Mouse (Mus musculus) gastrocnemius, postnatal 14 days (tissue): ENCODE data around the gene Caskin2. TPM values are rescaled to one million over a fixed set of nuclear protein-coding genes. Genes with fewer than 3 reads are reported as not detected.
A peak's percentile ranks its signal among the peaks of the same experiment; 100 is the strongest.
"Not testable (repeated sequence)": the region's sequence is repeated elsewhere in the genome, so short reads cannot be mapped to it uniquely, and the experiment has no call there.

Experiments
- DNase-seq: peaks from one replicate; pipeline ENCODE4 v3.0.0; 2021; ENCODE audit warnings: mixed read lengths
- intact Hi-C: fragments of 180-260 bp; cut with DNase I; formaldehyde crosslinking; loops from one replicate; pipeline ENCODE4 v1.15.1; 2025; ENCODE audit warnings: low total_unique reads
- long read RNA-seq, 2 experiments: library from polyadenylated mRNA; stranded (forward); transcript quantifications; one replicate each; pipeline ENCODE4 v2.0.0; 2021
- total RNA-seq, 2 experiments: library from RNA; stranded (reverse); gene quantifications; 2 replicates each; pipeline ENCODE4 v1.2.3; 2021

The Caskin2 gene
- 10 to 100 TPM; 18.4 to 20.1 TPM for total RNA-seq
- long read RNA-seq, experiment 1, full-length matches to known transcripts: 8 of 16 reads
- long read RNA-seq, experiment 1, partial matches to known transcripts: 6 of 16 reads
- long read RNA-seq, experiment 1, other reads (novel, unspliced or antisense): 2 of 16 reads
- long read RNA-seq, experiment 2, full-length matches to known transcripts: 14 of 29 reads
- long read RNA-seq, experiment 2, partial matches to known transcripts: 9 of 29 reads
- long read RNA-seq, experiment 2, other reads (novel, unspliced or antisense): 6 of 29 reads

DNA sequence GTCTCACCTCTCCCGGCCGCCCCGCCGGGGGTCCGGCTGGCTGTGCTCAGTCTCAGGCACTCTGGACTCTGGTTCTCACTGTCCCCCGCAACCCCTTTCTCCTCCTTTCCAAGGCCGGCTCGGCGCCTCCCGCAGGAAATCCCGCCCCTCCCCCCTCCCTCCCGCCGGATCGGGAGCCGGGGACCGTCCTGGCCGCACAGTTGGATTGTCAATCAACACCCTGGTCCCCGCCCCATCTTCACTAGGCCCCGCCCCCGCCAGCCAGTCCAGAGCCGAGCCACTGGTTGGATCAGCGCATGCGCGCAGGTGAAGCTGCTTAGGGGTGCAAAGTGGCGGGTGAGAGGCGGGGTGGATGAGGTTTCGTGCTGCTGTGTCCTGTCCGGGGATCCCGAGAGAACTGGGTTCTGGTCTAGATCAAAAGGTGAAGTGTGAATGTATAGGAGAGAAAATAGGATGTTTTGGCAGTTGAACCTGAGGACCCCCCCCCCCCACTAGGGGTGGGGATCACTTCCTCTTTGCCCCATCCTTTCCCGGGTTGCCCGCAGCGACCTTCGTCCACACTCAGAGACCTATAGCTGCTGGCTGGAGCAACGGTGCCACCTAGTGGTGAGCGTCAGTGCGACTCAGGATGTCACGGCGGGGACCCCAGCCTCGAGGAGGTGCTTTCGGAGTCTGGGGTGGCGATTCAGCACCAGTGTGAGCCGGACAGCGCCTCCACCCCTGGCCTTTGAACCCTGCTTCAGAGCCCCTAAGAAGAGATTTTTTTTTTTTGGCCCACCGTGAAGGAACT, at the start of gene Caskin2:
Caskin2 (minus strand) TSS at position 133 of the 790 bp plus-strand sequence.
- peak; percentile 97 for DNase-seq
- intact Hi-C loops: loop anchor here (2.0 to 10.0 kb wide), 2 partner anchors 91 to 169 kb away; no protein-coding TSS in a partner anchor

DNA sequence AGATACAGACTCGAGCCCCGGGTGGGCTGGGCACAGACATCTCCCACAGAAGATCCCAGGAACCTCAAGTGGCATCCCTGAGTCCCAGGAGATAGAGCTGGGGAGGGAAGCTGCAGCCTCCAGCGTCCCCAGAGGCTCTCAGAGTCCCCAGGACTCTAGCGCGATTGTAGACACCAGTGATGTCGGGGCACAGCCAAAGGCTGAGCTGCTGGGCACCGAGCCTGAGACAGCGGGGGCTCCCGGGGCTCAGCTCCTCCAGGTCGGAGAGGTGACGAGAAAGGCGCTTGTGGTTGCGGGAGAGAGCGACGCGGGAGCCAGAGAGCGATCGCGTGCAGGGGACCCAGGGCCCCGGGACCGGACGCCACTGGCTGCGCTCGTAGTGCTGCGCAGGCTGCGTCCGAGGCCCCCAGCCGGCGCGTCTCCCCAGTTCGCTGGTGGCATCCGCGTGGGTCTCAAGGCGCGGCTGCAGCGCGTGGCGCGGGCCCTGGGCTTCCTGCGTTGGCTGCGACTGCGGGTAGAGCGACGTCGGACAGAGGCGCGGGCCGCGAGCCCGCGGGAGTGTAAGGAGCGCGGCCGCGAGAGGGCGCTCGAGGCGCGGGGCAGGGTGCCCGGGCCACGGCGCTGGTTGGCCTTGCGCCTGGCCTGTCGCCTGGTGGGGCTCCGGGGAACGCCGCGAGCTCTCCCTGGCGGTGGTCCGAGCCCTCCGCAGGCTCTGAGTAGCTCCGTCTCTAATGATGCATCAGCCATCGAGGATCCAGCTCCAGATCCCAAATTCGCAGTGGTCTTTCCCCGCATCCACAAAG, 45.9 kb upstream of the Caskin2 start:
- intact Hi-C loops: no loop called here
- DNase-seq: peak; percentile 92

DNA sequence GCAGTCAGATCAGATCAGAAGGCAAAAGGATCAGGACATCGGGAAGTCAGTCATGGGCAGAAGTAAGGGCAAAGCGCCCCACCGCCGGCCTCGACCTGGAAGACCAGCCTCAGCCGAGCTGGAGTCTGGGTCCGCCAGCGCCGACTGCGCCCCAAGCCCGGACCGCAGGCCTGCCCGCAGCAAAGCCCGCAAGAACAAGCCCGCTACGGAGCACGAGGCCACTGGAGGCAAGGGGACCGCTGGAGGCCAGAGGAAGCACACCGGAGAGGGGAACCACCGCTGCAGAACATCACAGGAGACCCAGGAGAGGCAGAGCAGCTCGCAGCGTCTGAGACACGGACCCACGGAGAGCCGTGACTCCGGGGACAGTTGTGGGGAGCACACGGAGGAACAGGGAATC, 44.9 kb upstream of the Caskin2 start, which contains the start of gene Myo15b:
Myo15b (plus strand) TSS at position 53 of the 400 bp plus-strand sequence.
- intact Hi-C loops: no loop called here

DNA sequence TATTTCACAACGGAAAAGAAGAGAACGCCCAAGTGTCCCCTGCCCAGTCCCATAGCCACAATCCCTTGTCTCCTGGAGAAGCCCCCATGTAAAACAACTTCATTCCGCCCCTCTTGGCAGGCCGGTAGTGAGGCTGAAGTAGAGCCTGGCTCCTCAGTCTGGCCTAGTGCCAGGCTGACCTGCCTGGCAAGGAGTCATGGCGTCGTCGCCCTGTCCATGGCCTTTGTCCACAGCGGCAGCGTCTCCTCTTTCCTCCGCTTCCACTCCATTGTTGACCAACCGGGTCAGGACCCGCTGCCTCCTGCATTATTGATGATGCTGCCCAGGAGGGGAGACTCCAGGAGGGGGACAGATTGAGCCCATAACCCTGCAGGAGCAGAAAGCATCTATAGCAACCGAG, 44.5 kb upstream of the Caskin2 start:
- no peak for DNase-seq
- intact Hi-C loops: no loop called here

More for the DNA sequence above, 44.9 kb upstream of the Caskin2 start, which contains the start of gene Myo15b:
- no peak for DNase-seq

DNA sequence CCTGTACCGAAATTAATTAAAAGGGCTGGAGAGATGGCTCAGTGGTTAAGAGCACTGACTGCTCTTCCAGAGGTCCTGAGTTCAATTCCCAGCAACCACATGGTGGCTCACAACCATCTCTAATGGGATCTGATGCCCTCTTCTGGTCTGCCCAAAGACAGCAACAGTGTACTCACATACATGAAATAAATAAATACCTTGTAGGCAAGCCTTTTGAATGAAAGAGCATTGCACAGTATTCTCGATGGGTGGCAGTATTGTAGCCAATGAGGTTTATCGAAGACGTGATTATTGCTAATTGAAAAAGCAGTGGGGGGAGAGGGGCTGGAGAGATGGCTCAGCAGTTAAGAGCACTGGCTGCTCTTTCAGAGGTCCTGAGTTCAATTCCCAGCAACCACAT, 43.7 kb upstream of the Caskin2 start:
- DNase-seq, intact Hi-C loops: not testable (repeated sequence)

DNA sequence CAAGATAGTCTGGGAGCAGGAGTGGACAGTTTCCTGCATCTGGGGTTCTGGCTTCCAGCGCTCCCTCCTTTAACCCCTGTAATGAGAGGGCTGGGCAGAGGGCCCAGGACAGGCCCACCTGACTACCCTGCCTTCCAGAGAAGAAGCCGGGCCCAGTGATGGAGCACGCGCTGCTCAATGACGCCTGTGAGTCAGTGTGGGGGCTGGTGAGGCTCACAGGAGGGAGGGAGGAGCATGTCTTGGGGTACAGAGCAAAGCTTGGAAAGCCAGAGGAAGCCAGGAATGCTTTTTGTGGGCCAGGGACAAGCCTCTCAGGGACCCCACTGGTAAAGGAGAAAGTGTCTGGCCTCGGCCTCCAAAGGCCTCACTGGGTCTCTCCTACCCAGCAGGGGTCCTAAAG, 41.2 kb upstream of the Caskin2 start:
- intact Hi-C loops: no loop called here
- DNase-seq: no peak

DNA sequence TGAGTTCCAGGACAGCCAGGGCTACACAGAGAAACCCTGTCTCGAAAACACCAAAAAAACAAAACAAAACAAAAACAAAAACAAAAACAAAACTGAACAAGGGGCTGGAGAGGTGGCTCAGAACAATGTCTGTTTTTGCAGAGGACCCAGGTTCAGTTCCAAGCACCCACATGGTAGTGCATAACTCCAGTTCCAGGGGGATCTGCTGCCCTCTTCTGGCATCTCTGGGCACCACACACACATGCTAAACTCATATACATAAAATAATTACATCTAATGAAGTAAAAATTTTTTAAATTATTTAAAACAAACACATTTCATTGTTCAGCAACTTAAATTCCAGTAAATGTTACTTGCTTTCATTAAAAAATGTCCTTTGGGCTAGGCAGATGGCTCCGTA, 32.4 kb upstream of the Caskin2 start:
- DNase-seq: no peak

DNA sequence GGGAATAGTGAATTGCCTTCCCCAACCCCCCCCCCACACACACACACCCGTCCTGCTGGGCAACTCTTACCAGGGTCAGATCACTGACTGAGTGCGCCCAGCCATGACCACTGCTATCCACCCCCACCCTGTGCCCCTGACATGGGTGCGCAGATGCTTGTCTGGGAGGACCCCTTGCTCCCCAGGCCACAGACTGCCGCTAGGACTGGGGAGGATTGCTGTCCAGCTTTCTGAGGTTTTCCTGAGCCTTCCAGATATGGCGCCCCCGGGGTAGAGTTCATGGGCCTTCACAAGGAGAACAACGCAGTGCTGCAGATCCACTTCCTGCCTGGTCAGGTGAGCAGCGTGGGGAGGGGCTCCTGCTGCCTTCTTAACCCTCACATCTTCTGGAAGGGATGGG, 30.8 kb upstream of the Caskin2 start:
- intact Hi-C loops: no loop called here
- DNase-seq: no peak

More for the DNA sequence above, 32.4 kb upstream of the Caskin2 start:
- intact Hi-C loops: no loop called here

DNA sequence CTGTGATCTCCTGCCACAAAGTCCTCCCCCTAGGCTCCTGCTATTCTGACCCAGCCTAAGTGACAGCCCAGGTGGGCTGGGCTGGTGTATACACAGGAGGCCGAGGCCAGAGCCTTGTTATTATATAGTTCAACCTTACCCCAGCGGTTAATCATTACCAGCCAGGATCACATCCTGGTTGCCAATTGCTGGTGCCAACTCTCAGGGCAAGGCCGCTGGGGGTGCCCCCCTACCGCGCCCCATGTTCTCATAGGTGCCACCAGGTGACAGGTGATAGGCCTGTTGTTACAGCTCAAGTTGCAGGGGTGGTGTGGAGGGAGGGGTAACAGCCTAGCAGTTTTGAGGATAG, 30.4 kb upstream of the Caskin2 start:
- intact Hi-C loops: no loop called here

DNA sequence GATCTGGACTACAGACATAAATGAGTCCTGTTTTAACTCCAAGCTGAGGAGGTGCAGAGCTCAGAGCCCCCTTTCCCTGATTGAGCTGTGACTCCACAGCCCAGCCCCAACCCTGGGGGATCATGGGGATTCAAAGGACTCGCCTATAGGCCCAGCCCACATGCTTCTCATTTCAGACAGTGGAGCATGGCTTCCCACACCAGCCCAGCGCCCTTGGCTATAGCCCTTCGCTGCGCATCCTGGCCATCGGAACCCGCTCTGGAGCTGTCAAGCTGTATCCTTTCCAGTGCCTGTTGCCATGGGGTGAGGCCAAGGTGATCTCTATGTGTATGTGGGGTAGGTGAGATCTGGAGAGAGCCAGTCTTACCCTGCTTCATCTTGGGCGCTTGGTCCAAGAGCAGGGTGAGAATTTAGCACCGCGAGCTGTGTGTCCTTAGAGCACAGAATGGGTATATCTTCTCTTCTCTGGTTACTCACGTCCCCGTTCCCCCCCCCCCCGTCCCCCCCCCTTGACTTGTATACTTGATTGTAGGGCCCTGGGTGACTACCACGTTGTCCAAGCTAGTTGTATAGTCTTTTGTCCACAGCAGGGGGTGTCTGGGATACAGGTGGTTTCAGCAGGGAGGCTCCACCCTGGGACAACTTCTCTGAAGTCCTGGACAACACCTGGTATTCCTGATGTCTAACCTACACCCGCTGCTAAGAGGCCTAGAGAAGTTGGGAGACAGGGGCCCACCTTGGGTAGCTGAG, 29.9 kb upstream of the Caskin2 start:
- intact Hi-C loops: no loop called here
- no peak for DNase-seq

More for the DNA sequence above, 30.4 kb upstream of the Caskin2 start:
- no peak for DNase-seq

DNA sequence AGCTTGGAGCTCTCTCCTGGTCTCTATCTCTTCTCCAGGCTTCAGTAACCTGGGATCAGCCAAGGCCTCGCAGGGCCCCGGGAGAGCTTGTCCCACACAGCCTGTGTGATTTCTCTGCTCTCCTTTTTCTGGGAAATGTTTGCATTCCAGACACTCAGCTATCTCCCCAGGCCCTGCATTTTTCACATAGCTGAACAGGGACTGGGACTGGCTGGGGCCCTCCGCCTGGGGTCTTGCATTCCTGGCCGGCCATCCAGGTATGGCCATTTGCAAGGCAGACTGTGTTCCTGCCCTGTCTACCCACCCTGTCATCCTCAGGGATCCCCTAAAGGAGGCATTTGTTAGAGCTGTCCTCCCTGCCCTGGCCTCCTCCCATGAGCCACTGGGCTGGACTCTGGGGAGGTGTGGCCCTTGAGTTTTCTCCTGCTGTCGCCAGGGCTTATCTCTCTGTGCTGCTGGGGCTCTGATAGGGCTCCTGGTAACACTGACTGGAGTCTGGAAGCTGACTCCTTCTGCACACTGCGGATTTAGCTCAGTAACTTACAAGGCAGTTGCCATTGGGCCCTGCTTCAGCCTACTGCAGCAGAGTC, 28.6 kb upstream of the Caskin2 start:
- DNase-seq: no peak
- intact Hi-C loops: no loop called here

DNA sequence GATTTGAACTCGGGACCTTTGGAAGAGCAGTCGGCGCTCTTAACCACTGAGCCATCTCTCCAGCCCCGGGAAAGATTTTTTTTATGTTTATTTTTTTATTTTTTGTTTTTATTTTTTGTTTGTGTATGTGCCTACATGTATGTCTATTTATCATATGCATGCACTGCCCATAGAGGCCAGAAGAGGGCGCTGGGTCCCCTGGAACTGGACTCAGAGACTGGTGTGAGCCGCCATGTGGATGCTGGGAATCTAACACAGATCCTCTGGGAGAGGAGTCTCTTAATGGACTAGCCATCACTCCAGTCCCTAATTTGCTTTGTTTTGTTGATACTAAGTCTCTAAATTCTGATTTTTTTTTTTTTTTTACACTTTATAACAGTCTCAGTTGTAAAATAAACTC, 27.6 kb upstream of the Caskin2 start:
- intact Hi-C loops: no loop called here
- no peak for DNase-seq

DNA sequence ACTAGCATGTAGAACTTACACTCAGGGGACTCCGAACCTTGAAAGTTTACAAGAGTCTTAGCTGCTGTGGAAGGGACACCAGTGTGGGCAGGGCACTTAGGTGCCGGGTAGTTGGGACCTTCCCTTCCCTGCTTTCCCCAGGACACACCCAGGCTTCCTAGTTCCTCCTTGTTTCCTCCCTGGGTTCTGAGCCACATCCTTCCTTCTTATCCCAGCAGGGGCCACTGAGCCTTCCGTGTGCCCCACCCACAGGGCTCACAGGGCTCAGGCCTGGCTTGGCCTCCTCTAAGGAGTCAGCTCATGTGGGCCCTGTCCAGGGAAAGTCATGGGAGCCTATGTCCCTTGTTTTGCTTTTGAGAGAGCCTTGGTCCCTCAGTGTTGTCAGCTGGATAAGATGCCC, 26.3 kb upstream of the Caskin2 start:
- intact Hi-C loops: no loop called here
- DNase-seq: no peak

DNA sequence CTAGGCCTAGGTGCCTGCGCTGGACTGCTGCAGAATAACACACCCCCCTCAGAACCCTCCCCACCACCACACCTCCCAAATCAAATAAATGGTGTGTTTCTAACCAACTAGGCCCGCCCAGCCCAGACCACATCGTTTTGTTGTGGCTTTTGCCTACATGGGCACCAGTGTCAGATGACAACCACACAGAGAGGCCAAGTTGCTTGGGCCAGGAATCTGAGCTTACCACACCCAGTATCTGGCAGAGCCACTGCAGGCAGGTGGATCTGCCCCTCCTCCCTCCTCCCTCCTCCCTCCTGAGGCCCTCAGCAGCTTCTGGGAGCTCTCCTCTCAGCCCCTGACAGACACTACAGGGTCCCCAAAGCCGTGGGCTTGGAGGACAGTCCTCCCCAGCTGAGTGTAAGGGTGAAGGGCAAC, 25.5 kb upstream of the Caskin2 start:
- intact Hi-C loops: no loop called here
- DNase-seq: peak; percentile 53

DNA sequence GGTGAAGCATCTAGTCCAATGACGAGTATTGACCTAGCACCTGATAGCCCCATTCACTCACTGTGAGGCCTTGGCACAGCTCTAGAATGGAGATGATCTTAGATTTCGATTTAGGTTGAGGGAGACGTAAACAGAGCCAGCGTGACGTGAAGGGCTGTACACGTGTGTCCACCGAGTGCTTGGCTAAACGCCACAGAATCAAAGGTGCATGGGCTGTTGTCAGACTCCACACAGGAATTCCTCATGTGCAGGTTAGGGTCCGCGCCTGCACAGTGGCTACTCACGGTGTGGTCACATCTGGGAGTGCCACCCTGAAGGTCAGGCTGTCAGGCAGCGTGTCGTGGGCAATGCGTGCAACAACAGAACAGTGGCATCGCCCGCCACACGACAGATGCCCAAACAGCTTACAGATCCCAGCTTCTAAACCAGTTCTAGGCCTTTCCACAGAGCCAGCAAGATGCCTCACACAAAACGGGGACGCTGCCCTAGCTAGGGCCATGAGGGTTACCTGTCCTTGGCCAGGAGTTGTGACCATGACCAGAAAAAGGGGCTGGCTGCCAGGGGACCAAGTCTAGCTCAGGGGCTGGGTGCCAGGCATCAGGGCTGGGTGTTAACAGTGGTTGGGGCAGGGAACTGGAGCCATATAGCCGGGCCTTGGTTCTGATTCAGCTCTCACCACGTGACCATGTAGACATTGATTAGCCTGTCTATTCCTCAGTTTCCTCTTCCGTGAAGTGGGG, 24.3 kb upstream of the Caskin2 start:
- no peak for DNase-seq
- intact Hi-C loops: no loop called here

DNA sequence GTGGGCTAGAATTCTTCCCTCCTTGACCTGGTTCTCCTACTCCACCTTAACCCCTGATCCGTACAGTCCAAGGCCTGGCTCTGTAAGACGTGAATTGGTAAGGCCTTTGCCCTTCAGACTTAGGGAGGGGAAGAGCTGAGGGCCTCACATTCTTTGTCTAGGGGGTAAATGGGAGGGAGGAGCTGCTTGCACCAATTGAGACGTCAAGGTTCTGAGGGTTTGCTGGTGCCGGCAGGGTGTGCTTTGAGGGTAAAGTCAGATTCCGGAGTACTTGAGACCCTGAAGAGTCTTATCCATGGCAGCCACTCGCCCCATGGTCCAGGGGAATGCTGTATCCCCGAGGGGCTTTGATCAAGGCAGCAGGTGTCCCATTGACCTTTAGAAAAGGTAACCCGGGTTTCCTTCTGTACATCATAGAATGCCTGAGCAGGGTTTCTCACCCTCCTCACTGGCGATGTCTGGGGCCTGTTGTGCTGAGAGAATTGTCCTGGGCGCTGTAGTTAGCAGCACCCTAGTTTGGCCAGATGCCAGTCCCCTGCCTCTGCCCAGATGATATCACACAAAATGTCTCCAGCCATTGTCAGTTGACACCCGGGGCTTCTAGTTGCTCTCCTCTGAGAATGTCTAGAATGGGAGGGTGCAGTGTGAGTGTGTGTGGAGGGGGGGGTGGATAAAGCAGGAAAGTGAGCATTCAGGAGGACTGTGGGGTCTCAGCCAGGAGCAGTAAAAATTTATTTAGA, 23.4 kb upstream of the Caskin2 start:
- DNase-seq: no peak
- intact Hi-C loops: no loop called here

DNA sequence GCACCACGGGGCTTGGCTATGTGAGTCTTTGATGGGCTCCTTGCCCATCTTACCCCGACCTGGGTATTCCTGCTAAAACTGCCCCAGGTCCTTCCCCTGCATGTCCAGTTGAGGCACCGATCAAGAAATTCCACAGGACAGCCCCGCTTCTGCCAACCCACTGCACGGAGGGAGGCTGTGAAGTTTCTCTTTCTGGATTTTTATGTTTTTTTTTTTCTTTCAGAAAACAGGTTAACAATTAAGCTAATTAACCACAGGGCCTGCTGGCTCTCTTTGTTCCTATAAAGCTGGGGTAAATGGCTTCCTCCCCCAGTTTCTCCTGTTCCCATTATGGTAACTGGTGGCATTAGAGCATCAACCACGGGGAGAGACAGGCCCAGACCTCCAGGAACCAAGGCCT, 20.6 kb upstream of the Caskin2 start:
- DNase-seq: no peak
- intact Hi-C loops: no loop called here

DNA sequence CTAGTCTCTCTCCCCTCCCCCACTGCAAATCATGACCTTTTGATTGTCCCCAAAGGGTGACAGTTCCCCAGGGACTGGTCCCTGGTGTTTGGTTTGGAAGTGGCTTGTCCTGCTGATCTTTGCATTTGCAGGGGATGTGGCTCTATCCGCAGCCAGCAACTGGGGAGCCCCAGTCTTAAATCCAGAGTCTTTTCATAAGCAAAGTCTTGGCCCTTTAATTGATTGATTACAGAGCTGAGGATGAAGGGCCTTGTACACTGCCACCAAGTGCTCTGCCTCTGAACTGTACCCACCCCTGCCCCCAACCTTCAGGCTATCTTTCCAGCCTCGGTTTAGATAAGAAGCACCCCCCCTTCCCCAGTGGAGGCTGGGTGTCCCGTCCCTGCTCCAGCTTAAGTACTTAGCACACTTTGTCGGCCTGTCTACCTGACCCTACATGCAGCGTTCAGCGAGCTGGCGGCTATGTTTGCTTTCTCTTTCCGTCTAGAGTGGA, 19.6 kb upstream of the Caskin2 start:
- DNase-seq: no peak

More for the DNA sequence above, 19.6 kb upstream of the Caskin2 start:
- intact Hi-C loops: no loop called here
